Comparison of ENCODE assay signal across 18 mouse cellular contexts in genomic region chr4:118156559-118156958, GRCm38 (mm10). TPM values are rescaled to one million over a fixed set of nuclear protein-coding genes. Genes with fewer than 3 reads are reported as not detected.
DNase-seq lines count a peak whose midpoint lies in the region; ATAC-seq and TF ChIP-seq lines count a peak whose summit lies in the region.
"Had no signal": no experiment of that assay in that cellular context is flagged by ENCODE, and none has a peak within 500 bp of the region (broad histone marks: within the 10 kb centered on the region; RNA-seq: fewer than 3 reads in every experiment).

No protein-coding gene starts in this region.

- H3K9ac ChIP-seq in forebrain, postnatal 0 days: no peak overlapping the region
- no peak overlapping the region for H3K9ac ChIP-seq in forebrain, embryonic 13.5 days
- H3K9ac ChIP-seq: embryonic facial prominence, embryonic 15.5 days; intestine, embryonic 15.5 days; kidney, embryonic 15.5 days had no signal

- peak; percentile 41 for DNase-seq in forebrain, postnatal 0 days
- DNase-seq in left cerebral cortex, postnatal 4 days: peak; percentile 46
- DNase-seq in left cerebral cortex, adult 18-20 months (ENCODE audit: low spot score in 2 of 2): no peak
- peak; percentile 70 for DNase-seq in cerebellum, adult 9-10 months
- peak; percentile 54 to 56 for DNase-seq in layer of hippocampus, postnatal 36 days
- DNase-seq in right cerebral cortex, postnatal 4 days: no peak
- DNase-seq in liver: no peak
- DNase-seq: adrenal gland, adult 8-10 months; embryo, embryonic 11 days; heart, postnatal 14 days; right cerebral cortex, adult 18-20 months; thymus, adult 2 months had no signal

- H3K4me3 ChIP-seq in forebrain, postnatal 0 days (ENCODE audit: low read depth, low read length): no peak overlapping the region
- H3K4me3 ChIP-seq in forebrain, embryonic 13.5 days: no peak overlapping the region
- H3K4me3 ChIP-seq: embryonic facial prominence, embryonic 15.5 days; forebrain, embryonic 10.5 days; intestine, embryonic 15.5 days; kidney, embryonic 15.5 days had no signal

- H3K36me3 ChIP-seq in forebrain, postnatal 0 days (ENCODE audit: insufficient read depth): peaks cover 96% of the 10 kb centered on the region
- H3K36me3 ChIP-seq in forebrain, embryonic 13.5 days (ENCODE audit: poor library complexity, severe bottlenecking): peaks cover 98% of the 10 kb centered on the region

- no peak overlapping the region for H3K4me2 ChIP-seq in forebrain, postnatal 0 days (ENCODE audit: low read depth)
- no peak overlapping the region for H3K4me2 ChIP-seq in forebrain, embryonic 13.5 days
- H3K4me2 ChIP-seq: embryonic facial prominence, embryonic 15.5 days; heart, embryonic 11.5 days; intestine, embryonic 15.5 days; kidney, embryonic 15.5 days had no signal

- ATAC-seq in forebrain, postnatal 0 days: peak; percentile 67
- ATAC-seq in forebrain, embryonic 13.5 days: no peak
- ATAC-seq: intestine, embryonic 15.5 days had no signal

- 69% methylated on average over 15 of the region's 15 CpGs for WGBS in forebrain, postnatal 0 days
- 77% methylated on average over 15 of the region's 15 CpGs for WGBS in forebrain, embryonic 13.5 days

- H3K27me3 ChIP-seq in forebrain, postnatal 0 days (ENCODE audit: insufficient read depth, low read length): no peaks in the 10 kb centered on the region
- no peaks in the 10 kb centered on the region for H3K27me3 ChIP-seq in forebrain, embryonic 13.5 days
- H3K27me3 ChIP-seq: embryonic facial prominence, embryonic 15.5 days; intestine, embryonic 15.5 days; kidney, embryonic 15.5 days had no signal

- intact Hi-C loops in left cerebral cortex, postnatal 4 days (cut with DNase I): no loop called here

- H3K27ac ChIP-seq in forebrain, postnatal 0 days (ENCODE audit: low read depth, low read length): no peak overlapping the region
- H3K27ac ChIP-seq in forebrain, embryonic 13.5 days: no peak overlapping the region
- H3K27ac ChIP-seq: embryonic facial prominence, embryonic 15.5 days; forebrain, embryonic 10.5 days; intestine, embryonic 15.5 days; kidney, embryonic 15.5 days had no signal

- TF ChIP-seq CTCF in forebrain, postnatal 0 days (IDR thresholded peaks at IDR 0.05; ENCODE audit: low read depth): no peak

- no peaks in the 10 kb centered on the region for H3K9me3 ChIP-seq in forebrain, postnatal 0 days (ENCODE audit: low read length)
- H3K9me3 ChIP-seq in forebrain, embryonic 13.5 days (replicated peaks): no peaks in the 10 kb centered on the region
- H3K9me3 ChIP-seq: embryonic facial prominence, embryonic 15.5 days; forebrain, embryonic 10.5 days; intestine, embryonic 15.5 days; kidney, embryonic 15.5 days had no signal

- no peaks in the 10 kb centered on the region for H3K4me1 ChIP-seq in forebrain, postnatal 0 days (ENCODE audit: insufficient read depth)
- H3K4me1 ChIP-seq in forebrain, embryonic 13.5 days: no peaks in the 10 kb centered on the region
- H3K4me1 ChIP-seq: embryonic facial prominence, embryonic 15.5 days; forebrain, embryonic 10.5 days; intestine, embryonic 15.5 days; kidney, embryonic 15.5 days had no signal

RNA-seq across cellular contexts. Expression of gene St3gal3, which starts 21.8 kb away (rescaled TPM):
- total RNA-seq in forebrain, postnatal 0 days (2014; rRNA removed): 32.6 and 36.1 TPM in 2 replicates
- polyA plus RNA-seq in forebrain, postnatal 0 days (2015; fragmentation: Nextera tagmentation; extraction: Ambion mirVana): 11.2 and 11.3 TPM in 2 replicates
- polyA plus RNA-seq in forebrain, embryonic 13.5 days (2015; fragmentation: Nextera tagmentation; extraction: Ambion mirVana): 9.2 and 10.5 TPM in 2 replicates
- total RNA-seq in left cerebral cortex, postnatal 4 days (2021): 10 to 100 TPM; 36.7 to 38.7 TPM
- total RNA-seq in left cerebral cortex, adult 18-20 months (2021): 10 to 100 TPM; 45.8 to 51.2 TPM
- 10 to 100 TPM; 43.3 to 45.3 TPM for total RNA-seq in layer of hippocampus, postnatal 36 days (2021)

RNA-seq across cellular contexts. Expression of gene Kdm4a, which starts 23.3 kb away (rescaled TPM):
- 96.5 and 122 TPM in 2 replicates for total RNA-seq in forebrain, postnatal 0 days (2014; rRNA removed)
- polyA plus RNA-seq in forebrain, postnatal 0 days (2015; fragmentation: Nextera tagmentation; extraction: Ambion mirVana): 29.7 and 39.0 TPM in 2 replicates
- polyA plus RNA-seq in forebrain, embryonic 13.5 days (2015; fragmentation: Nextera tagmentation; extraction: Ambion mirVana): 57.7 and 58.7 TPM in 2 replicates
- total RNA-seq in left cerebral cortex, postnatal 4 days (2021): 10 to 100 TPM; 88.8 to 91.8 TPM
- total RNA-seq in left cerebral cortex, adult 18-20 months (2021): 10 to 100 TPM; 36.2 to 38.2 TPM
- 10 to 100 TPM; 47.0 to 55.4 TPM for total RNA-seq in layer of hippocampus, postnatal 36 days (2021)

Comparison
In these comparisons a context has a peak if more than half of its experiments do, and no peak if none do; other contexts are left out.
1. DNase-seq: peak in forebrain, postnatal 0 days (single experiment), left cerebral cortex, postnatal 4 days (single experiment), cerebellum, adult 9-10 months (single experiment) and layer of hippocampus, postnatal 36 days (2 of 2); none in left cerebral cortex, adult 18-20 months (0 of 2), right cerebral cortex, postnatal 4 days (single experiment) and liver (single experiment).